Mouse (Mus musculus) liver, postnatal 0 days (tissue): ENCODE measurements around the gene Lig3.

Source experiments
- CTCF ChIP-seq: sonication (generic); IDR thresholded peaks from 2 replicates; pipeline ENCODE4 v1.5.1; 2016; ENCODE audit warnings: antibody characterized with exemption, low read depth
- EP300 ChIP-seq: IDR thresholded peaks from 2 replicates; pipeline ENCODE4 v1.6.1; 2016; ENCODE audit warnings: antibody characterized with exemption, low read depth, mild to moderate bottlenecking

- TF ChIP-seq CTCF (no peak), EP300 (no peak)
Observed at GRCm38 (mm10) chr11:82837848-82838247, 56.9 kb downstream of the Lig3 start.
